Mouse (Mus musculus): ENCODE results near the gene Syngr2. TPM values are rescaled to one million over a fixed set of nuclear protein-coding genes. Genes with fewer than 3 reads are reported as not detected.
"Not testable (repeated sequence)": the region's sequence is repeated elsewhere in the genome, so short reads cannot be mapped to it uniquely, and the experiment has no call there.

Syngr2 gene
- total RNA-seq, 4 experiments from 2014 or later = 182 to 198 (median 184) TPM

DNA sequence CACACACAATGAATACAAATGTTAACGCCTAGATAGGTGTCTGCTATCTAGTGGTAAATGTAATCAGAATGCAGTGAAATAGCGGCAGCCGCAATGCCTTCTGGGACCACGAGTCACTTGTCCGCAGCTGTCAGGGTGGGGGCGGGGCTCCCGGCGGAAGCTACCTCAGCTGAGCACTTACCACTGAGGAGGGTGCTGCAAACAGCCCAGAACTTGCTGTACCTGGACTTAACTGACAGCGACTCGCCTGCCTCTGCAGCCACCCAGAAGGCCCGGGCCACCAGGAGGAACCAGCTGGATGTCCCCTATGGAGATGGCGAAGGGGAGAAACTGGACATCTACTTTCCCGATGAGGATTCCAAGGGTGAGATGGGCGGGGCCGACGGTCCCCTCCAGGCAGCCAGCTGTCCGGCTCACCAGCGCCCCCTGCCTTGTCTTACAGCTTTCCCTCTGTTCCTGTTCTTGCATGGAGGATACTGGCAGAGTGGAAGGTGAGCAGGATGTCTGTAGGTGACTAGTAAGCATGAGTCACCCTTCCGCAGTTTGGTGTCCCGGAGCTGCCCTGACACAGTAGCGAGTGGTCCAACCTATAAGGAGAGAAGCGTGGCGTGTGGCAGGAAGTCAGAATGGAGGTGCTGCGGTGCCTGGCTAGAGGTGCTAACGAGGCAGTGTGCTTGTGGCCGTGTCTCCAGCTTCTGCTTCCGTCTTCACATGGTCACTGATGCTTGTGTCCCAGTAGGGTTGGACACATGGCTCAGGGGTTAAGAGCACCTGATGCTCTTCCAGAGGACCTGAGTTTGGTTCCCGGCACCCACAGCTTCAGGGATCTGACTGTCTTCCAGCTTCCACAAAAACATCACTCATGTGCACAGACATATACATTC, 22.9 kb downstream of the Syngr2 start:
- DNase-seq (ENCODE audit: low spot score in 2 of 2) = peak; percentile 61 to 72

DNA sequence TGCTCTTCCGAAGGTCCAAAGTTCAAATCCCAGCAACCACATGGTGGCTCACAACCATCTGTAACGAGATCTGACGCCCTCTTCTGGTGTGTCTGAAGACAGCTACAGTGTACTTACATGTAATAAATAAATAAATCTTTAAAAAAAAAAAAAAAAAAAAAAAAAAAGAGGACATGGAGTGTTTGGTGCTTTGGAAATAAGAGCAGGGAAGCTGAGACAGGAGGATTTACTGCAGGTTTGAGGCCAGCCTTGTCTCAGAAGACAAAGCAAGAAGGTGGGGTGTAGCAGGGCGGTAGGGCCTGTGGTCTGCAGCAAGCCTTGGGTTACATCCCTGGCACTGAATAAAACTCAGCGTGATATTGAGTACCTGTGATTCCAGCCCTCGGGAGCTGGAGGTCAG, 24.0 kb downstream of the Syngr2 start:
- not testable (repeated sequence) for DNase-seq (ENCODE audit: low spot score in 2 of 2)

DNA sequence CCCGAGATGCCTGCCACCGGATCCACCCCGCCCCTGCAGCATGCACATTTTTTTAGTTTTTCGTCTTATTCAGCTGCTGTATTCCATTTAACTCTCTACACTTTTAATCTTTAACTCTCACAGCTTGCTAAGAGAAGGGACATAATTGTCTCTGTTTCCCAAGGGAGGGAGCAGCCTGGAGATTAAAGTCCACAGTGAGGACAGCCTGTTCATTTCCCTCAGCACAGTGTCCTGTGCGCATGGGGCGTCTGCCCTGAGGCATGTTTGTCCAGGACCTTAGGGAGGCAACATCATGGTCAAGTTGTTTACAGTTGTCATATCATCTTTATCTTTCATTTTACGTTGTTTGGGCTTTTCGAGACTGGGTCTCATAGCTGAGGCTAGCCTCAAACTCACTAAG, 24.6 kb downstream of the Syngr2 start:
- no peak for DNase-seq (ENCODE audit: low spot score in 2 of 2)

DNA sequence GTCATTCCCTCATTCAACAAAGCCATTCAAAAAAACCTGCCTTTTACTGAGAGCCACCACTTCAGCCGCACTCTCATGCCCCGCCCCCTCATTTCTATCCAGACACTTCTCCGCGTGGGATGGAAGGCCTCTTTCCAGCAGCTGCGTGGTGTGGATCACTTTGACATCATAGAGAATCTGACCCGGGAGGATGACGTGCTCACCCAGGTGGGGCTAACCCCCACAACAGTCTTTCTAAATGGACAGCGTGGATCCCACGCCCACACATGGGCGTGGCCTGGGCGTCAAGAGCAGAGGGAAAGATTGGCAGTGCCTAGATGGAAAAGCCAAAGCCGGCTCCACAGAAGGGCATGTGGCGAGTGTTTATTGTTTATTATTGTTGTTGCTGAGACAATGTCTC, 26.8 kb downstream of the Syngr2 start:
- DNase-seq (ENCODE audit: low spot score in 2 of 2) = no peak

DNA sequence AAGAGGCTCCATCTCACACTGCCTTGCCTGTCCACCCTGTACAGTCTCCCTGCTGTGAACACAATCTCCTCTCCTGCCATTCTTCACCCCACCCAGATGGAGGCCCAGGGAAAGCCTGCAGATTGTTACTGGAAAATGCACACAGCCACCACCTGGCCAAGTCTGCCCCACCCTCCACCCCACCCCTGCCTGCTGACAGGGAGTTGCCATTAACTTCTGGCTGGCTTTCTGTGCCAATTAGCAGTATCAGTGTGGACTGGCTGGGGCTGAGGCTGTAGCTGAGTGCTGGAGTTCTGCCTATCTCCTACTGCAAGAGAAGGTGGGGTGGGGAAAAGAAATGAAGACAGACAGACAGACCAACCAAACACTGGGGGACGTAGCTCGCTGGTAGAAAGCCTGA, 29.1 kb downstream of the Syngr2 start:
- DNase-seq (ENCODE audit: low spot score in 2 of 2) = no peak

DNA sequence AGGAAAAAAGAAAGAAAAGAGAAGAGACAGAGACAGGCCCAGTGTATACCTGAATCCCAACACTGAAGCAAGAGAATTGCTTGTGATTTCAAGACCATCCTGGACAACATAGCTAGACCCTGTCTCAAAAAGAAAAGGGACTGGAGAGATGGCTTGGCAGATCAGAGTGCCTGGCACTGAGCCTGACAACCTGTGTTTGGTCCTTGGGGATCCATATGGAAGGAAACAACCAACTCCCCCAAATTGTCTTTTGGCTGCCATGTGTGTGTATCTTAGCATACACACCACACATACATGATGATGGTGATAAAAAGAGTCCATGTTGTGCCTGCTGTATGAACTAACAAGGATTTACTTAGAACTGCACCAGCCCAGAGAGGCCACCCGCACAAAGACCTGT, 29.6 kb downstream of the Syngr2 start:
- DNase-seq (ENCODE audit: low spot score in 2 of 2) = no peak

DNA sequence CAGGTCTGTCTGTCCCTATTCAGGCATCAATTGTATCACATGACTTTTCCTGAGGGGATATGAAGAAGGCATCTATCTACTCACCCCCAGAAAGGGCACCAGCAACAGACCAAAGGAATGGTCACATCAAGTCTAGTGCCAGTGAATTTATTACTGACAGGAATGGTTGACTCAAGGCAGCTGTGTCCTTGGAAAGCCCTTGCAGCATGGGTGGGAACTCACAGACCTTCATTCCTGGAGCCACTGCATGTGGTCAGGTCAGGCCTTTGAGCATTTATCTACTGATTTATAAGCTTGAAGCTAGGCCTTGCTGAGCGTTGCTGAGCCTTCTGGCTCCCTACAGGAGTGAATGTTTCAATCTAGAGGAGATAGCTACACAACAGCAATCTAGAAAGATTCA, 31.4 kb downstream of the Syngr2 start:
- DNase-seq (ENCODE audit: low spot score in 2 of 2) = no peak

DNA sequence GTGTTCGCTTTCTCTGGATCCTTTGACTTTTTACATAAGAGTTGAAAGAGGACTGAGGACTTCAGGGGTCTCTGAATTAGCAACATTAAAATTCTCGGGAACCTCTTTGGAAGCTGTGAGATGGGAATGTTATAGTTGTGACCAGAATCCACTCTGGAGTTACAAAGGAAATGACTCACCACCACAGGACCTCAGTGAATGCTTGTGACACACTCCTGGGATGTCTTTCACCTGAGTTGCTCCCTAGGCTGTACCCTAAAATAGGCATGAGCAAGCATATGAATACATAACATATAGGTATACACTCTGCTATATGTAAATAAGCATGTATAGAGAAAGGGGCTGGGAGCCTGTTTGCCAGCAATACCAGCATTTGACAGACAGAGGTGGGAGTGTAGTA, 34.0 kb downstream of the Syngr2 start:
- DNase-seq (ENCODE audit: low spot score in 2 of 2) = no peak

DNA sequence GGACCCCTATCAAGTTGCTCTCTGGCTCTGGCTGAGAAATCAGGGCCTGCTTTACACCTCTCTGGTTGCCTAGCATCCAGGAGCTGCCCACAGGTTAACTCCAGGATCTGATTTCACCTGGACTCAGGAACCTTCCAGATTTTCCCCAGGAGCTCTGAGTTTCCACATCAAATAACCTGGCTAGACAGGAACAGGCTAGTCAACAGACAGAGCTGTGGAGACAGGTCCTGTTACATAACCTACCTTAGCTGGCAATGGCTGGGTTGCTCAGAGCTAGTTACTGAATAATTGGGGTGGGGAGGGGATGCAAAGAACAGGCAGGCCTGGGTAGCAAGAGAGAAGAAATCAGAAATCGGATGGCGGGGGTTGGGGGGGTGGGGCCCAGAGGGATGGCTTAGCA, 35.5 kb downstream of the Syngr2 start:
- DNase-seq (ENCODE audit: low spot score in 2 of 2) = no peak

DNA sequence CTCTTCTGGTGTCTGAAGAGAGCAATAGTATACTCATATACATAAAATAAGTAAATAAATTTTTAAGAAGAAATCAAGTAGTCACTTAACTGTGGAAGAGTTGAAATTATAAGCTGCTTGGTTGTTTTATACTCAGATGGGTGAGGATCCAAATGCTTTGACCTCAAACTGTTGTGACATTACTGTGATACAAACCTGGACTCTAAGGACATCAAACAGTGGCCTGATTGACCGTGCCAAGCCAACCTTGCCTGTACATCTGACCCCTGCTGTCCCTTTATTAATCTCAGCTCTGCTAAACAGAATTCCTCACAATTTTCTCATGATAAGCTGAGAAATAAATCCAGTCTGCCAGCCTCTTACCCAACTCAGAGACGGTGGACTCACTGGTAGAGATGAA, 36.2 kb downstream of the Syngr2 start:
- DNase-seq (ENCODE audit: low spot score in 2 of 2) = no peak

DNA sequence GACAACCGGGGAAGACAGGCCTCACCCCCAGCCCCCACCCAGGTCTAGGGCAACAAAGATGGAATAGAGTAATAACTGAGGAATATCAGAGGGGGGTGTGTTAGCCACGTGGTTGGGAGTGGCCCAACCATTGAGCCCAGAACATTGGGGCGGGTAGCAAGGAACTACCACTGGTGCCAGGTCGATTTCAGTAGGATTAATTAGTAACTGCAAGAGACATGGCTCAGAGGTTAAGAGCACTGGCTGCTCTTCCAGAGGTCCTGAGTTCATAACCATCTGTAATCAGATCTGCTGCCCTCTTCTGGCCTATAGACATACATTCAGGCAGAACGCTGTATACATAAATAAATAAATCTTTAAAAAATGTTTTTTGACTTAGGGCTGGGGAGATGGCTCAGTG, 37.2 kb downstream of the Syngr2 start:
- no peak for DNase-seq (ENCODE audit: low spot score in 2 of 2)

DNA sequence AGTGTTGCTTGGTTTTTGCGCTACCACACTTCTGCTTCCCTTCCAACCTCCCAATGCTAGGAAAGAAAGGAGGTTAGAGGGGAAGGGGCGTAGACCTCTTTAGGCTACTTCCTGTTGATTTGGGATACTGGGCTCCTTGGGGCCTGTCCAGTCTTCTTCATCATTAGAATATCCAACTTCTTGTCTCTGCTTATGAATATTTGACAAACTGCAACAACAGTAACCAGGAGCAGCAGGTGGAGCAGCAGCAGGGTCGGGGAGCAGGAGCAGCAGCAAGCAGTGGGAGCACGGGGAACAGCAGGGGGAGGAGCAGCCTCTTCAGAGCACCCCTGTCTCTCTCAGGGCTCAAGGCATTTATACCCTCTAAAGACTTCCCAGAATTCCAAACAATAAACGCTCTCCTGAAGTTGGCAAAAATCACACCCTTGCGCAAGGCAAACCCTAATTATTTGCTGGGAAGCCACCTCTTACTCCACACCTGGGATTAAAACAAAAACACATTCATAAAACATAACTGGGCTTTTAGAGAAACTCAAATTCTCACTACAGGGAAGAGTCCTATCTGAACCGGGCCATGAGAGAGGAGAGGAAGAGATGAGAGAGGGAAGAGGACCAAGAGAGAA, 38.2 kb downstream of the Syngr2 start:
- no peak for DNase-seq (ENCODE audit: low spot score in 2 of 2)

DNA sequence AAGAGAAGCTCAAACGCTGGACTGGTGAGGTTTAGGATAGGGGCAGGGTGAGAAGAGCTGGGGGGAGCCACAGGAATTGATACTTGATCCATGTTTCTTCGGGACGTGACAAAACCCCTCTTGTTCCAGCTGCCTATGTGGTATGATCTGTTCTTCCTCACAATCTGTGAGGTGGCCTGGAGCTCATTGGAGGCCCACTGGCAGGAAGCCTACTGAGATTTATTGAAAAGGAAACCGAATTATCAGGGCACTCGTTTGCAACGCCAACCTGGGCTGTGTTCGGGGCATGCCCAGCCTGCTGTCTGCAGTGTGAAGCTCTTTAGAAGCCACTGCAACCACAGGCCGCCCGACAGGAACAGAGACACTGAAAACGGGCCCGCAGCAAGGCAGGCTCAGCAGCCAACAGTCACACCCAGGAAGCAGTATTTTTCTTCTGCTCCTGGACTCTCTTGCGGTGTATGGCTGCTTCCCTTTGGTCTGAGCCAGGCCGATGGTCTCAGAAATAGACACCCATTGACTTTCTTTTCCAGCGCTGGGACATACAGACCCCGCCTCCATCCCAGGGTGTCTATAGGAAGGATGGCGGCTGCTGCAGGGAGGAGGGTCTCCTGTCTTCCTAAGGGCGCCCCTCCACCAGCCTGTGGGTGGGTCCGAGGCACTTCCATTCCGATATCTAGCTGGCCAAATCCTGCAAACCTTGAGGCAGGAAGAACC, 39.0 kb downstream of the Syngr2 start:
- peak in 1 of 2 experiments; percentile 21 for DNase-seq (ENCODE audit: low spot score in 2 of 2)

DNA sequence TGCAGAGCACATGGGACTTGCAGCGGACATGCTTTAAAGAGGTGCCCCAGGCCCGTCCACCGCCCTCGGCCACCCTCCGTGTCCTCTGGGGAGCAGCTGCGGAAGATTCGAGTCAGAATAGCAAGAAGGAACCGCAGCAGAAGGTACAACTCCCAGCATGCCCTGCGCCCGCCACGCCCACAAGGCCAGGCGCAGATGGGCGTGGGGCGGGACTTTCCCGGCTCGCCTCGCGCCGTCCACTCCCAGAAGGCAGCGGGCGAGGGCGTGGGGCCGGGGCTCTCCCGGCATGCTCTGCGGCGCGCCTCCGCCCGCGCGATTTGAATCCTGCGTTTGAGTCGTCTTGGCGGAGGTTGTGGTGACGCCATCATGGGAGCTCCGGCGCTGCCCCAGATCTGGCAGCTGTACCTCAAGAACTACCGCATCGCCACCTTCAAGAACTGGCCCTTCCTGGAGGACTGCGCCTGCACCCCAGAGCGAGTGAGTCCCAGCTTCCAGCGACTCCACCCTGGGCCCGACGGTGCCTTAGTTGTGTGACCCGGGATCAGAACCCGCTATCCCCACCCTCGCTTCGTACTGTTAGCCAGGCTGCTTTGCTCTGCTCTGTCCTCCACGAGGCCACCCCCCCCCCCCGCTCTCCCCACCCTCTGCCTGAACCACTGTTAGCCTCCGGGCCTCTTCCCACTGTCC, 39.7 kb downstream of the Syngr2 start, which contains the start of gene Birc5:
TSS of gene Birc5 (plus strand) at position 267 of the 687 bp plus-strand sequence.
- DNase-seq (ENCODE audit: low spot score in 2 of 2) = peak; percentile 93 to 96

DNA sequence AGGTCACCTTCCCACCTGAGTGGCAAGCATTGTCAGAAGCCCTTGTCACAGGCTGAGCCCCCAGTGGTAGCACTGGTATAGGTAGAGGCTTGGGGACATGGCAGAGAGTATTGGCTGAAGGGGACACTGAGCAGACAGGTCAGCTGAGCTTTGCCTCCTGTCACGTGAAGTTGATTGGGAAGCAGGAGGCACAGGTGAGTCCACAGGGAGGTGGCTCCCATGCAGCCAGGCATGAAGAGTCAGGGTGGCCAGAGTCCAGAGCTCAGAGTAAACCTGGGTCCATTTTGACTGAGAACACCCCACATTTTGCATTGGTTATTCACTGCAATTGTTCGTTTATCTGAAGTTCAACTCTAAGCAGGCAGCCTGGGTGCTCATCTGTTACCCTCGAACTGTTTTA, 43.4 kb downstream of the Syngr2 start:
- DNase-seq (ENCODE audit: low spot score in 2 of 2) = no peak

DNA sequence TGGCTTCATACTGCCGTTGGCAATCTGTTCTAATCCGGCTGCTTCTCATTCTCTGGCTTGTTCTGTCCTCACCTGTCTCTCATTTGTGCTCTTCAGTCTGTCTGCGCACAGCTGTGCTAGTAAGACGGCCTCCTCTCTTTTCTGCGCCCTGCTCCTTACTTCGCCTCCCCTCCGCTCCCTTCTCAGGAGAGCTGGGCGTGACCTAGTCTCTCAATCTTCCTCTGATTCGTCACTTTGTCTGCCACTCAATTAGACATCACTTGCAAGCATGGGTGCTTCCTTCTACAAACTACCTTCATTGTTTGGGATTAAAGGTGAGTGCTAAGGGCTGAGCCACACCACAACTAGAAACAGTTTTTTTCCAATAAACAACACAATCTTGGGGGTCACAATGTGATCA, 44.8 kb downstream of the Syngr2 start:
- DNase-seq (ENCODE audit: low spot score in 2 of 2) = no peak

DNA sequence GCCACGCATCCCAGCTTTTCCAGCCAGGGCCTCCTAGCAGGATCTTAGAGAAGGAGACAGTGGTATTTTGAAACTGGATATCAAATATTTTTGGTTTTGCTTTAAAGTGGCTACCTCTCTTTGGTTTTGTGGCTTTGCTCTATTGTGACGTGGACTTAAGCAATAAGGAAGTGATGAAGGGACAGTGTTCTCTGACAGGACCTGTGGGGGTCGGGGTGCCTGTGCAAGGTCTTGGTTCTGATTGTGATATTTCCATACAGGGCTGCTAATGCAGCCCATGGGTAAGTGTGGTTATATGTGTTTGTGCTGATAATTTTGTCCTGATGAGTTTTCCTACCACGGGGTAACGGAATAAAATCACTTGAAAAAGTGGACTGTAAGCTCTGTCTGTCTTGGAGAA, 45.9 kb downstream of the Syngr2 start:
- DNase-seq (ENCODE audit: low spot score in 2 of 2) = no peak

DNA sequence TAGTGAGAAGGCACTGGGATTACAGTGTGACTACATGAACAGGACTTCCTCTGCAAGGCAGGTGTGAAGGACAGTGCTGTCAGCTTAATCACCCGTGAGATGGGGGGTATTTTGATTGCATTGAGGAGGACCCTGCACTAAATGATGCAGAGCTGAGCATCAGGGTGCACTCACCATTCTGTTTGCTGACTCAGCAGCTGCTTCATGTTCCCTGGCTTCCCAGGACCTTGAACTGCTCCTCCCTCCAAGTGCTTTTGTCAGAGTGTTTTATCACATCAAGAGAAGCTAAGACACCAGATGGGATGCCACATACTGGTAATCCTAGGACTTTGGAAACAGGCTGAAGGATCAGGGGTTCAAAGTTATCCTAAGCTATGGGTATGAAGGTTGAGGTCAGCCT, 46.5 kb downstream of the Syngr2 start:
- DNase-seq (ENCODE audit: low spot score in 2 of 2) = no peak

DNA sequence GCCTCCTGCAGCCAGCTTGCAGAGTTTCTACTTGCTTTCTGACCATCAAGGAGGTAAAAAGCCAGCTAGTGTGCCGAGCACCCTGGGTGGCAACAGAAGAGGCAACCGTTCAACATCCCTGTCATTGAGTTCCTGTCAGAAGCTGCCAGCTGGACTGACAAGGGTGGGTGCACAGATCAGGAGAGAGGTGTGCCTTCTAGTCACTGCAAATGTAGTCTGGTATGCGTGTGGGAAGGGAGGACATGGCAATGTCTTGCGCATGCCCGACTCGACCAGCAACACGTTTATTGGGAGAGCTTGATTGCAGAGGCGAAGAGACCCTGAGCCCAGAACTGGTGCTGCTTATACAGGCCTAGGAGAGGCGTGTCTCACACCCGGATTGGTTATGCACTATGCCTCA, 48.0 kb downstream of the Syngr2 start:
- no peak for DNase-seq (ENCODE audit: low spot score in 2 of 2)

DNA sequence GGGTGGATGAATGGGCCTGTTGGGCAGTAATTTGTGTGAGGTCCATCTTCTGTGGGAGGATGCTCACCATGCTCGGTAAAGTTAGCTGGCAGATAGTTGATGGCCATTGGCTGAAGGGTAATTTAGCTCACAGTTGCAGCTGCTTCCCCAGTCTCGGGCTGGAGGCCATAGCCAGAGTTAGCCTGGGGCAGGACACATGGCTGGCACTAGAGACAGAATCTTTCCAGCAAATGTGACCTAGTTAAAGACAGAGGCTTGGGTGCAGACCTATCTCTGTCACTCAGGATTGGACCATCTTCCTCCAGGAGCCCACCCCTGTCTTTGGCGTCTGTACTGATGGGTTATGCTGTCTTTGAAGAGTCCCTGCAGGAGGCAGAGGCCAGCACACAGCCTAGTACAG, 48.9 kb downstream of the Syngr2 start:
- DNase-seq (ENCODE audit: low spot score in 2 of 2) = no peak

DNA sequence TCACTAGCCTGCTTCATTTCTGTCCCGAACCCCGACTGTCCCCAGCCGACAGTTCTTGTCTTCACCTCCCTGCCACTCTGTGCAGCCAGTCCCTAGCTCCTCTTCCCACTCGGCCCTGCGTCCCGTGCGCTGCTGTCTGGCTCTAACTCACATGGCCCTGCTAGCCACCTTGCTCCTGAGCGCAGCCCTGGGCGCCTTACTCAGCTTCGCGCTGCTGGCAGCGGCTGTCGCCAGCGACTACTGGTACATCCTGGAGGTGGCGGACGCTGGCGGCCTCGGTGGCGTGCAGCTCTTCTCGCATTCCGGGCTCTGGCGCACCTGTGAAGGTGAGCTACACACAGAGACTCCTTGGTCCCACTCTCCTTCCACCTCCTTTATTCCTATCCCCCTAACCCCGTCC, 51.1 kb downstream of the Syngr2 start, which contains the start of gene Tmem235:
TSS of gene Tmem235 (plus strand) at position 152 of the 400 bp plus-strand sequence.
- no peak for DNase-seq (ENCODE audit: low spot score in 2 of 2)

Measured in gastrocnemius, adult 8-10 months (tissue).